Mouse (Mus musculus): ENCODE results near the gene Gm10320.

DNA sequence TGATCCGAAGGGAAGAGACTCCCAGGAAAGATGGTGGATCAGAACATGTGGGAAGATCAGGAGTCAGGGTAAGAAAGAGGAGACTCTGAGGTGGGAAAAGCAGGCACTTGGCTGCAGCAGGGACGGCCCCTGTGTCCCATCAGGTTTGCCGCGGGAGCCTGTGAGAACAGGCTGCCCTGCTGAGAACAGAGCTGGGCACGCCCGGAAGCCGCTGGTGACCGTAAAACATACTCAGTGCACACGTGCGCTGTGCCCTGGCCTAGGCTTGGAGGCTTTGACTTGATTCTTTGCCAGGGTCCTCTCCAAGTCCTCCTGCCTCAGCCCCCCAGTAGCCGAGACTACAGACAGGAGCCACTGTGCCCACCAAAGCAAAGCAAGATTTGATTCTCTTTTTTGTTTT is 26.5 kb upstream of the Gm10320 start:
- no peak for TF ChIP-seq CTCF (IDR thresholded peaks at IDR 0.05; ENCODE audit: low read depth, low read length)
- no peak for TF ChIP-seq GATA1 (IDR thresholded peaks at IDR 0.05; ENCODE audit: borderline replicate concordance, low read length)
